Mouse (Mus musculus): ENCODE data around the gene Fgb. TPM values are rescaled to one million over a fixed set of nuclear protein-coding genes. Genes with fewer than 3 reads are reported as not detected.

The Fgb gene
- 0.39 and 2.2 TPM in 2 replicates for polyA plus RNA-seq (2016; fragmentation: Nextera tagmentation; extraction: Ambion mirVana)

DNA sequence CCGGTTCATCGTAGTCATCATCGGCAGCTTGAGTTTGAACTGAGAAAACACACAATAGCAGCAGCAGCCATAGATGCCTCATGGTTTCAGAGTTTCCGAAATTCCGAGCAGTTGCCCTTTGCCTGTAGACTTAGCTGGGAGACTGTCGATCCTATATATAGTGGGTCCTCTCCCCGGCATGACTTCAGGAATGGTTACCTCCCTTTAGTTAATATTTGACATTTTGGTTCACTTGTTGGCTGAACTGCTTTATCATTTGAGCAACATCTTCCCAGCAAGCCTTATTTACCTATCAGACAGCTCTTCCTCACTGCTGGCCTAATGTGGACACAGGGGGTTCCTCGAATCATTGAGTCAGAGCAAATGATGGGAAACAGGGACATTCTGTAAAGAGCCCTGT lies at the start of gene Fgb:
Gene Fgb, minus strand, starts transcription at position 184 of the 400 bp plus-strand sequence.
- Histone ChIP-seq H3K36me3 (no peaks in the 10 kb centered on the region), H3K27me3 (replicated peaks) (no peaks in the 10 kb centered on the region; the same call in 1 of the 2 replicates), H3K9me3 (replicated peaks) (no peaks in the 10 kb centered on the region), H3K27ac (ENCODE audit: poor library complexity, severe bottlenecking) (no peak within 1 kb of the TSS), H3K4me1 (replicated peaks) (no peaks in the 10 kb centered on the region), H3K4me3 (no peak within 1 kb of the TSS), H3K9ac (no peak within 1 kb of the TSS), H3K4me2 (no peak within 1 kb of the TSS)
- no peak for ATAC-seq (ENCODE audit: insufficient number of reproducible peaks, low FRiP score)
- WGBS: 83% methylated on average over 8 of the region's 8 CpGs

DNA sequence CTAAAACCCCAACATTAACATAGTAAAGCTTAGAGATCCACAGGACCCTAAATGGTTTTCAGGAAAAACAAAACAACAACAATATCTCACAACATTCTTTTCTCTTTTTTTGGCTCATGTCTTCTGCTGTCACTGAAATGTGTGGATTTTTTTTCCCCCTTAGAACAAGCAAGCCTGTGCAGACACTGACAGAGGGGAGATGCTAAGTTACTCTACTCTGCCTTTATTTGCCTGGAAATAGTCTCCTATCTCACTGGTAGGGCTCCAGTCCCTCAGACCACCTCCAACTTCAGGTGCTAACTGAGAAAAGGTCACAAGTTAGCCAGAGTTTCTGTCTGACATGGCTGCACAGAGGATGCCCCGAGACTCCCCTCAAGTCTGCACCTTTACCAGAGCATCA lies 49.5 kb upstream of the Fgb start:
- Histone ChIP-seq H3K4me1 (replicated peaks) (0 out of 2 replicates have a peak, but pooled peaks cover 9% of the 10 kb centered on the region), H3K9ac (peak overlapping the region; percentile 52; the same call in 1 of the 2 replicates), H3K27me3 (replicated peaks) (0 out of 2 replicates have a peak, but pooled peaks cover 3% of the 10 kb centered on the region), H3K36me3 (no peaks in the 10 kb centered on the region), H3K9me3 (replicated peaks) (no peaks in the 10 kb centered on the region), H3K4me3 (peak overlapping the region; percentile 38), H3K27ac (ENCODE audit: poor library complexity, severe bottlenecking) (no peak overlapping the region), H3K4me2 (peak overlapping the region; percentile 63)
- ATAC-seq (ENCODE audit: insufficient number of reproducible peaks, low FRiP score): no peak
- WGBS: 84% methylated on average over 1 of the region's 1 CpGs

DNA sequence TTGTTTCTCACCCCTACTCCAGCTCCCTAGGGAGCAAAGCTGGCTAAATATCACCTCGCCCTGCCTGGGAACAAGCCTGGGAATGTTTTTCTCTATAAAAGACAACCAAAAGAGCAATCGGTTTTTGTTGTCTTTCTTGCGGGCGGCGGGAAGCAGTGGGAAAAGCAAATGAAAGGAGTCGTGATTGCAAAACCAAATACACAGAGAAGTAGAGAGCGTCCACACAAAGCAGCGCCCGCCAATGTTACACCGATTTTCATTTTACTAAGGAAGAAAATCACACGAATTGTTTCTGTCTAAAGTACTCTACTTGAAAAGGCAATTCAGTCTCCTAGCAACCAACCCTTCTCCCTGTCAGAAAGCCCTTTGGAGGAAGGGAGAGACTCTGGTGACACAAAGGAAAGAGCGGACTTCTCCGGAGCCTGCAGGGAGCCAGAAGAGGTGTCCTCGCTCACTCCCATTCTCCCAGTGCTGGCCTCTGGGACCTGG lies 48.9 kb upstream of the Fgb start:
- Histone ChIP-seq H3K27ac (ENCODE audit: poor library complexity, severe bottlenecking) (no peak overlapping the region), H3K9ac (peak overlapping the region; percentile 52; the same call in 1 of the 2 replicates)
- 24% methylated on average over 14 of the region's 14 CpGs for WGBS

DNA sequence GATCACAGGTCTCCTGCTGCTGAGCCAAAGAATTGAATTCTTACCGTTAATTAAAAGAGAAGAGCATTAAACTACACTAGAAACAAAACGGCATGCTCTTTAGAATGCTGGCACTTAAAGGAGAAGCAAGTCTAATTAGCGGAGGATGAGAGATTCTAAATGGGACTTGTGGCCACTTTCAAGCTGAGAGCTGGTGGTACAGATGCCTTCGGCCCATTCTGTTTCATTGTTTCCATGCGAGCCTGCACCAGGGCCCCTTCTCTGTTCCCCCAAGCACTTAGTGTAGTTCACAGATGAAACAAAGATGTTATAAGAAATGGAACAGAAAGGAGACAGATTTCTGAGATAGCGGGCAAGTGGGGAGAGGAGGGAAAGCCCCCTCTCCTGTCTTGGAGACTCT lies 47.9 kb upstream of the Fgb start:
- no peak overlapping the region for H3K9ac ChIP-seq
- 0 out of 2 replicates have a peak, but pooled peaks cover 3% of the 10 kb centered on the region for H3K27me3 ChIP-seq (replicated peaks)
- no peaks in the 10 kb centered on the region for H3K9me3 ChIP-seq (replicated peaks)
- H3K27ac ChIP-seq (ENCODE audit: poor library complexity, severe bottlenecking): no peak overlapping the region
- no peak overlapping the region for H3K4me2 ChIP-seq
- ATAC-seq (ENCODE audit: insufficient number of reproducible peaks, low FRiP score): no peak
- WGBS: 77% methylated on average over 6 of the region's 6 CpGs
- H3K36me3 ChIP-seq: no peaks in the 10 kb centered on the region
- H3K4me3 ChIP-seq: no peak overlapping the region
- 0 out of 2 replicates have a peak, but pooled peaks cover 9% of the 10 kb centered on the region for H3K4me1 ChIP-seq (replicated peaks)

More for the DNA sequence above, 48.9 kb upstream of the Fgb start:
- Histone ChIP-seq H3K4me1 (replicated peaks) (0 out of 2 replicates have a peak, but pooled peaks cover 9% of the 10 kb centered on the region), H3K27me3 (replicated peaks) (0 out of 2 replicates have a peak, but pooled peaks cover 3% of the 10 kb centered on the region), H3K4me3 (peak overlapping the region; percentile 38), H3K4me2 (peak overlapping the region; percentile 63), H3K9me3 (replicated peaks) (no peaks in the 10 kb centered on the region), H3K36me3 (no peaks in the 10 kb centered on the region)
- ATAC-seq (ENCODE audit: insufficient number of reproducible peaks, low FRiP score): no peak

DNA sequence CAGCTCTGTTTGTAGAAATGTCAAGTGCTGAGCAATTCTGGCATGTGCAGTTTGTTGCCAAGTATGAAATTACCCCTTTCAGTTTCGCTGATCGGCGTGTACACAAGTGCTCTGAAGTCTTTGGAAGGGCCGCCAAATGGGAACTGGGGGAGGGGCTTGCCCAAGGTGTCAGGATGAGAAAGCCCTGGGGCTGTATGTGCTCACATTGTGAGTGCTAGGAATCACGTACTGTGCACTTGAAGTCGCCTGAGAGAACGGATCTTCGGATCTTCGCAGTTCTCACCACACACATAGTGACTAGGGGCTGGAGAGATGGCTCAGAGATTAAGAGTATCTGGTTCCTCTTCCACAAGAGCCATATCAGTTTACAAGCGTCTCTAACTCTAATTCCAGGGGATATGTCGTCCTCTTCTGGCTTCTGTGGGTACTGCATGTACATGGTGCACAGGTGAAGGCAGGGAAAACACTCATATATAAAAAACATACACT lies 30.9 kb upstream of the Fgb start:
- H3K9me3 ChIP-seq (replicated peaks): no peaks in the 10 kb centered on the region
- H3K4me2 ChIP-seq: peak overlapping the region; percentile 75
- H3K9ac ChIP-seq: 0 out of 2 replicates have a peak overlapping the region, but pooled peaks have one; percentile 17
- peak overlapping the region; percentile 36 for H3K4me3 ChIP-seq
- no peaks in the 10 kb centered on the region for H3K36me3 ChIP-seq
- 0 out of 2 replicates have a peak, but pooled peaks cover 3% of the 10 kb centered on the region for H3K4me1 ChIP-seq (replicated peaks)
- H3K27ac ChIP-seq (ENCODE audit: poor library complexity, severe bottlenecking): no peak overlapping the region
- H3K27me3 ChIP-seq (replicated peaks): no peaks in the 10 kb centered on the region
- no peak for ATAC-seq (ENCODE audit: insufficient number of reproducible peaks, low FRiP score)
- WGBS: 6% methylated on average over 11 of the region's 11 CpGs

DNA sequence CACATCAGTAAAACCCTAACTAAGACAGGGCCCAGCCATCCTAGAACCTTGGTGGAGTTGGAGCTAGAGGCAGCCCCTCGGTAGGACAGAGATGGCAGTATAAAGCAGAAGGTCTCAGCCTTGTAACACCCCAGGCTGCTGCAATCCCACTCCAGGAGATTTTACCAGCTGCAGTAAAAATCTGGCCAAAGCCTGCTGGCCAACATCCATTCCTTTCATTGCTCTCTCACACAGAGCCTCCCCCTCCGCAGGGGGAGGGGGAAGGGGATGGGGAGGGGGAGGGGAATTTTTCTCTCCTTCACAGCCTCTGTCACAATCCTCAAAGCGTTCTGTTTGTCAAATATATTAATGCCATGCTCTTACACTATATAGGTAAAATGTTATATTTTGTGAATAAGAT lies 26.9 kb upstream of the Fgb start:
- Histone ChIP-seq H3K4me3 (no peak overlapping the region), H3K27me3 (replicated peaks) (no peaks in the 10 kb centered on the region), H3K4me1 (replicated peaks) (0 out of 2 replicates have a peak, but pooled peaks cover 3% of the 10 kb centered on the region), H3K9ac (no peak overlapping the region), H3K27ac (ENCODE audit: poor library complexity, severe bottlenecking) (no peak overlapping the region), H3K4me2 (no peak overlapping the region), H3K36me3 (peaks cover 28% of the 10 kb centered on the region), H3K9me3 (replicated peaks) (no peaks in the 10 kb centered on the region)
- no peak for ATAC-seq (ENCODE audit: insufficient number of reproducible peaks, low FRiP score)
- 53% methylated on average over 2 of the region's 3 CpGs for WGBS

DNA sequence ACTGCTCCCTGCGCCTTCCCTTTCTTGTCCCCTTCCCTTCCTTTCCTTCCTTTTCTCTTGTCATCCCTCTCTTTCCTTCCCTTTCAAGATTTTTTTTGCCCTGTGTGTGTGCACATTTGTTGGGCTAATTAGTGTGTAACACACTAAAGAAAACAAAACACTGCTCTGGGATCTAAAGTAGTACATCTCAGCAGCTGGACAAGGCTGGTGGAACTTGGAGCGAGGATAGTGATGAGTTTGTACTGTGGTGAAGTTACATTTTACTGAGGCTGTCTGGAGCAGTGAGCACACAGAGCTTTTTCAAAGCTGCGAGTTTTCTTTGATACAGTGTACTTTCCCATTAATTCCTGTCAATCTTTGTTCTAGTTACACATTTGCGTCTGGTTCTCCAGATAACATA lies 20.6 kb upstream of the Fgb start:
- no peaks in the 10 kb centered on the region for H3K9me3 ChIP-seq (replicated peaks)
- no peaks in the 10 kb centered on the region for H3K27me3 ChIP-seq (replicated peaks)
- H3K4me1 ChIP-seq (replicated peaks): no peaks in the 10 kb centered on the region
- no peak for ATAC-seq (ENCODE audit: insufficient number of reproducible peaks, low FRiP score)
- no peak overlapping the region for H3K27ac ChIP-seq (ENCODE audit: poor library complexity, severe bottlenecking)
- no peak overlapping the region for H3K4me2 ChIP-seq
- 79% methylated on average over 4 of the region's 4 CpGs for WGBS
- no peak overlapping the region for H3K4me3 ChIP-seq
- H3K36me3 ChIP-seq: peaks cover 86% of the 10 kb centered on the region
- H3K9ac ChIP-seq: no peak overlapping the region

DNA sequence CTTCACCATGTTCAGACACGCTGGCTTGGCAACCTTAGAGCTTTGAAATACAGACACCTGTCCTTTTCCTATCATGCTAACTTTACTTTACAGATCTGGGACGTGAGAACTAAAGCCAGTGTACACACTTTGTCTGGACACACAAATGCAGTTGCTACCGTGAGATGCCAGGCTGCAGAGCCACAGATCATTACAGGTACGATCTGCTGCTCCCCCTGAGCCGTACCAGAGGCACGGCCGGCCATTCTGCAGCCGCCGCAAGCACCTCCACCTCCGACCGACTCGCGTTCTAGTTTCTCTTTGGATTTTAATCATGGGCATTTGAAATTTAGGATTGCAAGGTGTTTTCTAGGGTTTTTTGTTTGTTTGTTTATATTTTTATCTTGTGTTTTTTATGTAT lies 19.2 kb upstream of the Fgb start:
- Histone ChIP-seq H3K27ac (ENCODE audit: poor library complexity, severe bottlenecking) (no peak overlapping the region), H3K27me3 (replicated peaks) (no peaks in the 10 kb centered on the region), H3K4me3 (no peak overlapping the region), H3K9ac (no peak overlapping the region), H3K36me3 (peaks cover 90% of the 10 kb centered on the region), H3K4me1 (replicated peaks) (no peaks in the 10 kb centered on the region), H3K4me2 (no peak overlapping the region), H3K9me3 (replicated peaks) (no peaks in the 10 kb centered on the region)
- WGBS: 92% methylated on average over 13 of the region's 13 CpGs
- no peak for ATAC-seq (ENCODE audit: insufficient number of reproducible peaks, low FRiP score)

DNA sequence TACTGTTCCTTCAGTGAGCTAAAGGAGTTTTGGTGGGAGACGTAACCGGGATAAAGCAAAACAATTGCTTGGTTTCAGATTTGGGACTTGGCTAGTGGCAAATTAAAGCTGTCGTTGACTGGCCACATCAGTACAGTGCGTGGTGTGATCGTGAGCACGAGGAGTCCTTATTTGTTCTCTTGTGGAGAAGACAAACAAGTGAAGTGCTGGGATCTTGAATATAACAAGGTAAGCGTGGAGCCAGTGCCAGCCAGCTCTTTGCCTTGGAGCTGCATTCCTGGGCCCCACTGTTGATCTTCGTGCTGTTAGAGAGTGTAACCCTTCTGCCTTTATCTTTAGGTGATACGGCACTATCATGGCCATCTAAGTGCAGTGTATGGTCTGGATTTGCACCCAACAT lies 18.3 kb upstream of the Fgb start:
- no peak for ATAC-seq (ENCODE audit: insufficient number of reproducible peaks, low FRiP score)
- Histone ChIP-seq H3K27me3 (replicated peaks) (no peaks in the 10 kb centered on the region), H3K4me2 (no peak overlapping the region), H3K4me1 (replicated peaks) (no peaks in the 10 kb centered on the region), H3K4me3 (no peak overlapping the region), H3K27ac (ENCODE audit: poor library complexity, severe bottlenecking) (no peak overlapping the region), H3K9ac (no peak overlapping the region), H3K36me3 (peaks cover 89% of the 10 kb centered on the region), H3K9me3 (replicated peaks) (no peaks in the 10 kb centered on the region)
- 94% methylated on average over 9 of the region's 9 CpGs for WGBS

DNA sequence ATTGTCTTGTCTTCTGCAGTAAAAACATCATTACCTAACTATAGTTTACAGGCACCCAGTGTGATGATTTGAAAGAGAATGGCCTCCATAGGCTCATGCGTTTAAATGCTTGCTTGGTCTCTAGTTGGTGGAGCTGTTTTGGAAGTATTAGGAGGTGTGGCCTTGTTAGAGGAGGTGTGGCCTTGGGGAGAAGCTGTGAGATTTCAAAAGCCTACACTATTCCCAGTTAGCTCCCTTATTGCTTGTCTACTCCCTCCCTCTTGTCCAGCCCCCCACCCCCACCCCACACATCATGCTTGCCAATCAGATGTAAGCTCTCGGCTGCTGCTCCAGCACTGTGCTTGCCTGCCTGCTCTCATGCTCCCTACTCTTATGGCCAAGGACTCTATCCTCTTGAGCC lies 7.4 kb upstream of the Fgb start:
- no peaks in the 10 kb centered on the region for H3K9me3 ChIP-seq (replicated peaks)
- H3K4me1 ChIP-seq (replicated peaks): peaks cover 9% of the 10 kb centered on the region
- H3K9ac ChIP-seq: no peak overlapping the region
- no peak overlapping the region for H3K4me2 ChIP-seq
- H3K27me3 ChIP-seq (replicated peaks): no peaks in the 10 kb centered on the region
- no peak overlapping the region for H3K4me3 ChIP-seq
- no peak overlapping the region for H3K27ac ChIP-seq (ENCODE audit: poor library complexity, severe bottlenecking)
- peaks cover 47% of the 10 kb centered on the region for H3K36me3 ChIP-seq
- 92% methylated on average over 2 of the region's 2 CpGs for WGBS
- no peak for ATAC-seq (ENCODE audit: insufficient number of reproducible peaks, low FRiP score)

DNA sequence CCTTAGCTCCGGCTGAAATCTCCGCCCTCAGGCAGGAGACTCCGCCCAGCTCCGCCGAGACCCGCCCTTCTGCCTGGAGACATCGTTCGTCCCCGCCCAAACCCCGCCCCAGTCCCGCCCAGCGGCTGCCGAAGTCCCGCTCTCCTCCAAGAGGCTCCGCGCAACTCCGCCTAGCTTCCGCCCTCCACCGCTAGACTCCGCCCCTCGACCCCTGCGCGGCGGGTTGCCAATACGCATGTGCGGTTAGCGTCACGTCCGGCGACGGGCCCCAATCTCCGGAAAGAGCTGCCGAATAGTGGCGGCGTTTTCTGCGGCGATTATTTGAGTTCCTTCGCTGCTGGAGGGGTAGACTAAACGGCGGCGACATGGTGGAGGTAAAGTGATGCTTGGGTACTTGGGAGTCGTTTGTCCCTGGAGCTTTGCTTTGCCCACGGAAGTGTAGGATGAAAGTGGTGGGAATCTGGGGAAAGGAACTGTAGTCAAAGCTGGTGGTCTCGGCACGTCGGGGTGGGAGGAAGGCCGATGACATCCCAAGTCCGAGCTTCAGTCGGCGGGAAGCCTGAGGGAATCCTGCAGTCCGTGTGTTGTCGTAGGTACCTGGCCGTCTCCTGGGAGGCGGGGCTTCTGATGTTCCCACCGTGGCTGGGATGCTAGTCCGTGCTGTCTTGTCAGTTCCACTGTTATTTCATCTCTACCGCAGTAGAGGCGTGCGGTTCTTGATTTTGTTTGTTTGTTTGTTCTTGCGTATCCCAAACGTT lies 5.8 kb upstream of the Fgb start, which contains the start of gene Plrg1:
Gene Plrg1, plus strand, starts transcription at position 242 of the 758 bp plus-strand sequence.
- under 1% methylated on average over 60 of the region's 61 CpGs for WGBS
- no peaks in the 10 kb centered on the region for H3K27me3 ChIP-seq (replicated peaks)
- ATAC-seq (ENCODE audit: insufficient number of reproducible peaks, low FRiP score): peak; percentile 99

More for the DNA sequence above, 5.8 kb upstream of the Fgb start, which contains the start of gene Plrg1:
- Histone ChIP-seq H3K36me3 (peaks cover 31% of the 10 kb centered on the region), H3K4me1 (replicated peaks) (peaks cover 9% of the 10 kb centered on the region), H3K9me3 (replicated peaks) (no peaks in the 10 kb centered on the region), H3K27ac (ENCODE audit: poor library complexity, severe bottlenecking) (peak within 1 kb of the TSS; percentile 77; the same call in 1 of the 2 replicates), H3K4me3 (peak within 1 kb of the TSS; percentile 84), H3K4me2 (peak within 1 kb of the TSS; percentile 92), H3K9ac (peak within 1 kb of the TSS; percentile 89)
